Mouse (Mus musculus): ENCODE data around the gene Nr1d1.

Nr1d1 gene

GRCm38 (mm10) chr11:98735111-98735510 is 40.0 kb downstream of the Nr1d1 start:
- DNase-seq = no peak

- DNase-seq = no peak
Measured at GRCm38 (mm10) chr11:98734020-98734419, 41.1 kb downstream of the Nr1d1 start.

GRCm38 (mm10) chr11:98731134-98731533 is 44.0 kb downstream of the Nr1d1 start:
- DNase-seq = no peak

- DNase-seq = no peak
Measured at GRCm38 (mm10) chr11:98730727-98731126, 44.4 kb downstream of the Nr1d1 start.

GRCm38 (mm10) chr11:98729119-98729588 is 46.0 kb downstream of the Nr1d1 start, which contains the start of gene Med24:
TSS of gene Med24 (minus strand) at chr11:98729435.
- DNase-seq = peak; percentile 68 to 71

GRCm38 (mm10) chr11:98725926-98726506 is 49.1 kb downstream of the Nr1d1 start:
- no peak for DNase-seq

GRCm38 (mm10) chr11:98723098-98723497 is 52.0 kb downstream of the Nr1d1 start:
- DNase-seq = no peak

GRCm38 (mm10) chr11:98721458-98722226 is 53.5 kb downstream of the Nr1d1 start:
- no peak for DNase-seq

- no peak for DNase-seq
Measured at GRCm38 (mm10) chr11:98720756-98721155, 54.4 kb downstream of the Nr1d1 start.
